Mouse (Mus musculus) kidney, adult 2 months (tissue): Measurements from ENCODE around the gene Pmvk.

Experiments used
- CTCF ChIP-seq: fragments of 200-500 bp; conservative IDR thresholded peaks from 2 replicates; pipeline ENCODE4 v1.5.1; 2011; ENCODE audit warnings: low read depth, mild to moderate bottlenecking, control low read depth, low read length, moderate library complexity, mixed read lengths; ENCODE audit not compliant: insufficient read depth, insufficient read length
- POLR2A ChIP-seq: fragments of 200-500 bp; IDR thresholded peaks from one replicate; pipeline ENCODE4 v1.6.1; 2011; ENCODE audit warnings: low read depth, low read length, control low read depth

GRCm38 (mm10) chr3:89448720-89449537 lies 5.4 kb upstream of the Pmvk start:
- TF ChIP-seq POLR2A (no peak), CTCF (no peak)
